8 mouse cellular contexts compared by ENCODE assay signal in the genomic region with DNA sequence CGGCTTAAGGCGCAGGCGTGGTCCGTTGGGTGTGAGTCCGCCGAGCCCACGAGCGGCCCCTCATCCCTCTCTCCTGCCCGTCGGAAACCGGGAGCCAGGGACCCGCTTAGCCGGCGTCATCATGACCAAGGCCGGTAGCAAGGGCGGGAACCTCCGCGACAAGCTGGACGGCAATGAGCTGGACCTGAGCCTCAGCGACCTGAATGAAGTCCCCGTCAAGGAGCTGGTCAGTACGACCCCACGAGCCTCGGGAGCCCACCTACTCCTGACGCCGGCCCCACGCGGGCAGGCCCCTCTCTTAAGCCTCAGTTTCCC. TPM values are rescaled to one million over a fixed set of nuclear protein-coding genes. Genes with fewer than 3 reads are reported as not detected.
DNase-seq lines count a peak whose midpoint lies in the region; ATAC-seq and TF ChIP-seq lines count a peak whose summit lies in the region.

No protein-coding gene starts in this region.

- H3K9me3 ChIP-seq in embryonic facial prominence, embryonic 14.5 days (ENCODE audit: control insufficient read depth, low read length), result no peaks in the 10 kb centered on the region
- H3K9me3 ChIP-seq in limb, embryonic 11.5 days (ENCODE audit: control insufficient read depth, low read length), result no peaks in the 10 kb centered on the region
- no peaks in the 10 kb centered on the region for H3K9me3 ChIP-seq in neural tube, embryonic 14.5 days (ENCODE audit: control insufficient read depth, low read length)

- H3K36me3 ChIP-seq in embryonic facial prominence, embryonic 14.5 days (ENCODE audit: control insufficient read depth, insufficient read depth, low read length), result peaks cover 29% of the 10 kb centered on the region
- H3K36me3 ChIP-seq in limb, embryonic 11.5 days (ENCODE audit: control insufficient read depth, insufficient read depth, low read length), result peaks cover 22% of the 10 kb centered on the region
- H3K36me3 ChIP-seq in neural tube, embryonic 14.5 days (ENCODE audit: control insufficient read depth, insufficient read depth, low read length), result peaks cover 29% of the 10 kb centered on the region

- TF ChIP-seq POLR2A in lung, adult 2 months (IDR thresholded peaks at IDR 0.05; ENCODE audit: borderline replicate concordance, extremely low read depth, low read depth, low read length), result no peak

- peak overlapping the region; percentile 53 for H3K4me3 ChIP-seq in lung, adult 2 months (replicated peaks; ENCODE audit: extremely low read depth, low read depth, low read length)
- peak overlapping the region; percentile 74 for H3K4me3 ChIP-seq in embryonic facial prominence, embryonic 14.5 days (ENCODE audit: low read depth, low read length)
- H3K4me3 ChIP-seq in limb, embryonic 11.5 days (ENCODE audit: low read depth, low read length), result peak overlapping the region; percentile 87
- H3K4me3 ChIP-seq in neural tube, embryonic 14.5 days (ENCODE audit: low read depth, low read length), result peak overlapping the region; percentile 74

- H3K9ac ChIP-seq in embryonic facial prominence, embryonic 14.5 days (ENCODE audit: low read depth, low read length), result peak overlapping the region; percentile 87
- peak overlapping the region; percentile 76 for H3K9ac ChIP-seq in limb, embryonic 11.5 days (ENCODE audit: low read length)
- H3K9ac ChIP-seq in neural tube, embryonic 14.5 days (replicated peaks; ENCODE audit: low read depth, low read length), result peak overlapping the region; percentile 84

- H3K27ac ChIP-seq in embryonic facial prominence, embryonic 14.5 days (replicated peaks; ENCODE audit: low read depth, low read length), result peak overlapping the region; percentile 76
- H3K27ac ChIP-seq in limb, embryonic 11.5 days (replicated peaks; ENCODE audit: low read depth, low read length), result 0 out of 2 replicates have a peak overlapping the region, but pooled peaks have one; percentile 10
- peak overlapping the region; percentile 58; the same call in 1 of the 2 replicates for H3K27ac ChIP-seq in neural tube, embryonic 14.5 days (ENCODE audit: low read depth, low read length)

- DNase-seq in lung, adult 2 months, result no peak
- no peak for DNase-seq in lung, postnatal 4 days
- DNase-seq in embryonic facial prominence, embryonic 14.5 days (ENCODE audit: low spot score), result no peak
- DNase-seq in limb, embryonic 11.5 days (ENCODE audit: low spot score), result no peak
- DNase-seq in adrenal gland, adult 8-10 months, result no peak
- DNase-seq in natural killer cell, adult 2 months (ENCODE audit: low spot score in 2 of 2), result no peak
- no peak for DNase-seq in gastrocnemius, postnatal 4 days (ENCODE audit: low spot score in 2 of 2)

- ATAC-seq in embryonic facial prominence, embryonic 14.5 days (ENCODE audit: low read depth), result 0 out of 2 replicates have a peak, but pooled peaks have one; percentile 30
- peak; percentile 67; the same call in 1 of the 2 replicates for ATAC-seq in limb, embryonic 11.5 days (ENCODE audit: insufficient number of reproducible peaks, low FRiP score, low TSS enrichment, low read depth)
- ATAC-seq in neural tube, embryonic 14.5 days (ENCODE audit: low read depth), result peak; percentile 34; the same call in 1 of the 2 replicates

- under 1% methylated on average over 28 of the region's 28 CpGs for WGBS in lung, adult 2 months
- 0% methylated on average over 20 of the region's 28 CpGs for WGBS in embryonic facial prominence, embryonic 14.5 days
- WGBS in limb, embryonic 11.5 days, result 0% methylated on average over 21 of the region's 28 CpGs
- WGBS in neural tube, embryonic 14.5 days, result under 1% methylated on average over 23 of the region's 28 CpGs

- no peak for TF ChIP-seq CTCF in lung, adult 2 months (IDR thresholded peaks at IDR 0.05; ENCODE audit: insufficient read depth, low read length)

- H3K4me1 ChIP-seq in lung, adult 2 months (ENCODE audit: control insufficient read depth, insufficient read depth, low read length), result peaks cover 4% of the 10 kb centered on the region
- peaks cover 8% of the 10 kb centered on the region; the same call in 1 of the 2 replicates for H3K4me1 ChIP-seq in embryonic facial prominence, embryonic 14.5 days (ENCODE audit: control insufficient read depth, insufficient read depth, low read length)
- peaks cover 7% of the 10 kb centered on the region; the same call in 1 of the 2 replicates for H3K4me1 ChIP-seq in limb, embryonic 11.5 days (ENCODE audit: control insufficient read depth, insufficient read depth, low read length)
- H3K4me1 ChIP-seq in neural tube, embryonic 14.5 days (ENCODE audit: control insufficient read depth, insufficient read depth, low read length), result peaks cover 5% of the 10 kb centered on the region

- no peaks in the 10 kb centered on the region for H3K27me3 ChIP-seq in embryonic facial prominence, embryonic 14.5 days (replicated peaks; ENCODE audit: control insufficient read depth, insufficient read depth, low read length)
- H3K27me3 ChIP-seq in limb, embryonic 11.5 days (ENCODE audit: control insufficient read depth, insufficient read depth, low read length), result no peaks in the 10 kb centered on the region
- no peaks in the 10 kb centered on the region for H3K27me3 ChIP-seq in neural tube, embryonic 14.5 days (ENCODE audit: control insufficient read depth, insufficient read depth, low read length)

- H3K4me2 ChIP-seq in embryonic facial prominence, embryonic 14.5 days (ENCODE audit: low read depth, low read length), result peak overlapping the region; percentile 79
- H3K4me2 ChIP-seq in limb, embryonic 11.5 days (ENCODE audit: low read depth, severe bottlenecking), result peak overlapping the region; percentile 91
- H3K4me2 ChIP-seq in neural tube, embryonic 14.5 days (ENCODE audit: low read depth, low read length), result peak overlapping the region; percentile 76

RNA-seq across cellular contexts. Expression of a gene that starts 0.3 kb away (rescaled TPM):
- 41.4 and 46.3 TPM in 2 replicates for polyA plus RNA-seq in lung, adult 2 months (2012; rRNA removed)
- 205 and 210 TPM in 2 replicates for polyA plus RNA-seq in embryonic facial prominence, embryonic 14.5 days (2014; fragmentation: Nextera tagmentation; extraction: Ambion mirVana)
- polyA plus RNA-seq in limb, embryonic 11.5 days (2014; fragmentation: Nextera tagmentation; extraction: Ambion mirVana), result 191 and 206 TPM in 2 replicates
- polyA plus RNA-seq in neural tube, embryonic 14.5 days (2014; fragmentation: Nextera tagmentation; extraction: Ambion mirVana), result 116 and 159 TPM in 2 replicates
- total RNA-seq in adrenal gland, adult 8-10 months (2022), result 100 to 1,000 TPM in 2 of 4 experiments, 10 to 100 TPM in 2; 91.8 to 129 (median 106) TPM
- total RNA-seq in gastrocnemius, postnatal 4 days (2021), result 10 to 100 TPM; 68.8 to 72.2 TPM

RNA-seq across cellular contexts. Expression of a gene that starts 23.7 kb away (rescaled TPM):
- 32.8 and 34.7 TPM in 2 replicates for polyA plus RNA-seq in lung, adult 2 months (2012; rRNA removed)
- polyA plus RNA-seq in embryonic facial prominence, embryonic 14.5 days (2014; fragmentation: Nextera tagmentation; extraction: Ambion mirVana), result 98.3 and 105 TPM in 2 replicates
- polyA plus RNA-seq in limb, embryonic 11.5 days (2014; fragmentation: Nextera tagmentation; extraction: Ambion mirVana), result 133 and 141 TPM in 2 replicates
- 122 and 147 TPM in 2 replicates for polyA plus RNA-seq in neural tube, embryonic 14.5 days (2014; fragmentation: Nextera tagmentation; extraction: Ambion mirVana)
- total RNA-seq in adrenal gland, adult 8-10 months (2022), result 10 to 100 TPM; 71.9 to 79.9 (median 77.6) TPM
- 10 to 100 TPM; 55.3 to 60.3 TPM for total RNA-seq in gastrocnemius, postnatal 4 days (2021)

RNA-seq across cellular contexts. Expression of a gene that starts 23.9 kb away (rescaled TPM):
- 0.11 and 0.51 TPM in 2 replicates for polyA plus RNA-seq in lung, adult 2 months (2012; rRNA removed)
- polyA plus RNA-seq in embryonic facial prominence, embryonic 14.5 days (2014; fragmentation: Nextera tagmentation; extraction: Ambion mirVana), result 12.6 and 16.9 TPM in 2 replicates
- polyA plus RNA-seq in limb, embryonic 11.5 days (2014; fragmentation: Nextera tagmentation; extraction: Ambion mirVana), result 52.6 and 55.9 TPM in 2 replicates
- polyA plus RNA-seq in neural tube, embryonic 14.5 days (2014; fragmentation: Nextera tagmentation; extraction: Ambion mirVana), result 1.1 and 1.8 TPM in 2 replicates
- total RNA-seq in adrenal gland, adult 8-10 months (2022), result 1 to 10 TPM in 1 of 4 experiments, under 1 TPM in 2, not detected in 1; 0.42 to 1.2 (median 0.62) TPM
- total RNA-seq in gastrocnemius, postnatal 4 days (2021), result 1 to 10 TPM; 4.3 to 4.5 TPM

RNA-seq across cellular contexts. Expression of a gene that starts 28.2 kb away (rescaled TPM):
- 28.0 and 35.2 TPM in 2 replicates for polyA plus RNA-seq in lung, adult 2 months (2012; rRNA removed)
- 6.3 and 7.3 TPM in 2 replicates for polyA plus RNA-seq in embryonic facial prominence, embryonic 14.5 days (2014; fragmentation: Nextera tagmentation; extraction: Ambion mirVana)
- 8.6 and 10.6 TPM in 2 replicates for polyA plus RNA-seq in limb, embryonic 11.5 days (2014; fragmentation: Nextera tagmentation; extraction: Ambion mirVana)
- polyA plus RNA-seq in neural tube, embryonic 14.5 days (2014; fragmentation: Nextera tagmentation; extraction: Ambion mirVana), result 2.0 and 2.2 TPM in 2 replicates
- 100 to 1,000 TPM; 191 to 242 (median 213) TPM for total RNA-seq in adrenal gland, adult 8-10 months (2022)
- total RNA-seq in gastrocnemius, postnatal 4 days (2021), result 10 to 100 TPM; 10.5 to 11.6 TPM

RNA-seq across cellular contexts. Expression of a gene that starts 47.5 kb away (rescaled TPM):
- 38.4 and 41.1 TPM in 2 replicates for polyA plus RNA-seq in lung, adult 2 months (2012; rRNA removed)
- polyA plus RNA-seq in embryonic facial prominence, embryonic 14.5 days (2014; fragmentation: Nextera tagmentation; extraction: Ambion mirVana), result 22.5 and 29.1 TPM in 2 replicates
- polyA plus RNA-seq in limb, embryonic 11.5 days (2014; fragmentation: Nextera tagmentation; extraction: Ambion mirVana), result 16.2 and 16.7 TPM in 2 replicates
- 11.6 and 13.6 TPM in 2 replicates for polyA plus RNA-seq in neural tube, embryonic 14.5 days (2014; fragmentation: Nextera tagmentation; extraction: Ambion mirVana)
- total RNA-seq in adrenal gland, adult 8-10 months (2022), result 10 to 100 TPM; 13.4 to 24.5 (median 18.0) TPM
- total RNA-seq in gastrocnemius, postnatal 4 days (2021), result 10 to 100 TPM; 17.4 to 18.6 TPM

Comparison
In these comparisons a context has a peak if more than half of its experiments do, and no peak if none do; other contexts are left out.
1. H3K27ac ChIP-seq: peak in every context shown above with its lines; median percentile 76 in embryonic facial prominence, embryonic 14.5 days; 58 in neural tube, embryonic 14.5 days; 10 in limb, embryonic 11.5 days.